Mouse (Mus musculus) CD4-positive naive resting alpha-beta T cell, adult 76 days (primary cell): Measurements from ENCODE around the gene Klrb1a. TPM values are rescaled to one million over a fixed set of nuclear protein-coding genes. Genes with fewer than 3 reads are reported as not detected.

Source experiments
- total RNA-seq: library from RNA; stranded (reverse); gene quantifications from one replicate; pipeline ENCODE4 v1.2.4, GENCODE M21; 2023

Gene Klrb1a
- total RNA-seq: 0.91 TPM

DNA sequence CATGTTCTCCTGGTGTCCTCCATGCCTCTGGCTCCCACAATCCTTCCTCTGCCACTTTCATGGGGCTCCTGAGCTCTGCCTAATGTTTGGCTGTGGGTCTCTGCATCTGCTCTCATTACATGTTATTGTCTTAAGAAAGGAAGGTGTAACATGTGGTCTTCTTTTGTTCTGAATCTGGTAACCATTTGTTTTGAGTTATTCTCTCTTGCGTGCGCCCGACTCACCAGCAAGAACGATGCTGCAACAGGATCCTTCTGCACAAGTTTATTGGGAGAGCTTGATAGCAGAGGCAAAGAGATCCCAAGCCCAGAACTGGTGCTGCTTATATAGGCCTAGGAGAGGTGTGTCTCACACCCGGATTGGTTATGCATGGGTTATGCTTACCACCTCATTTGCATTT is at the start of gene Klrb1a:
TSS of gene Klrb1a (minus strand) at position 101 of the 400 bp plus-strand sequence.

DNA sequence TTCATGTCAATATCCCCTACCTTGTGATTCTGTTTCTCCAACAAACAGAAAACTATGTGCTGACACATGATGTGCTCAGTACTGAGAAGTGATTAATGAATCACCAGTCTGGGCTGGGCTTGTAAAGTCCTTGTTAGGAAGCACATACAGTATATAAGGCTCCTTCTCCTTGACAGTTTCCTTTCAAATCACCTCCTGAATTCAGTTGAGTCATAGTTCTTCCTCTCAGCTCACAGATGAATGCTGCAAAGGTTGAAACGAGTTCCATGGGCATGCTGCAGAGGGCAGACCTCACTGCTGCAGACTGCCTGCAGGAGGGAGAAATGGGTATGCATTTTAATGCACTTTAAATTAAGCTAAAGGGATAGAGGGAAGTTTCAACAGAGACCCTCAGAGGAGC is 38.9 kb upstream of the Klrb1a start, which contains the start of gene Clec2h:
TSS of gene Clec2h (plus strand) at position 180 of the 400 bp plus-strand sequence.

DNA sequence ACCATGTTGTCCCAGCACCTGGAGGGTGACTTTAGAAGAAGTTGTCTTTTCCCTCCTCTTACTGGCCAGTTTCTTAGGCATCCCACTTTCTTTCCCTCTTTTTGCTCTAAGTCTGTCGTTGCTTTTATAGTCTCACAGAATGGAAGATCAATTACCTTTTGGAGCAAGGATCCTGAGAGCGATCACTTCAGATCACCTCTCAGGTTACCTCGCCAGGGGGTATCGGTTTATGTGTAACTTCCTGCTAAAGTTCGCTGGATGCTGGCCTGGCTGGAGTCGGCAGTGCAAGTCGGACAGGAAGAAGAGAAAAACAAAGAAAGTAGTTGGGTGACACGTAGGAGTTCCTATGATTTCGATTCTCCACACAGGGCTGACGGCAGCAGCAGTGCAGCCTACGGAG is 41.8 kb downstream of the Klrb1a start, which contains the start of gene A2ml1:
TSS of gene A2ml1 (minus strand) at position 101 of the 400 bp plus-strand sequence.

Other genes with a start within 250 kb of the Klrb1a start
- gene Tex52, start 248.1 kb downstream of the Klrb1a start, total RNA-seq: not detected
- not detected for gene Gm44596, start 248.0 kb downstream of the Klrb1a start, total RNA-seq
- gene Nrip2, start 224.2 kb downstream of the Klrb1a start, total RNA-seq: not detected
- gene Itfg2, start 198.6 kb downstream of the Klrb1a start, total RNA-seq: 73.1 TPM
- 68.7 TPM for gene Fkbp4, start 184.9 kb downstream of the Klrb1a start, total RNA-seq
- not detected for gene Pzp, start 96.8 kb downstream of the Klrb1a start, total RNA-seq
- gene A2ml1, start 41.9 kb downstream of the Klrb1a start, total RNA-seq: not detected
- 5.7 TPM for gene Clec2h, start 38.9 kb upstream of the Klrb1a start, total RNA-seq
- gene Klrb1, start 99.5 kb upstream of the Klrb1a start, total RNA-seq: not detected
- gene Klrb1c, start 165.7 kb upstream of the Klrb1a start, total RNA-seq: 3.5 TPM
- gene Gm44511, start 202.8 kb upstream of the Klrb1a start, total RNA-seq: not detected
- 2.1 TPM for gene Klrb1b, start 202.8 kb upstream of the Klrb1a start, total RNA-seq